Mouse (Mus musculus): ENCODE data around the gene Uhrf1bp1l. TPM values are rescaled to one million over a fixed set of nuclear protein-coding genes. Genes with fewer than 3 reads are reported as not detected.

Gene Uhrf1bp1l
- 63.1 TPM for polyA plus RNA-seq (2017; shearing (Covaris generic))

DNA sequence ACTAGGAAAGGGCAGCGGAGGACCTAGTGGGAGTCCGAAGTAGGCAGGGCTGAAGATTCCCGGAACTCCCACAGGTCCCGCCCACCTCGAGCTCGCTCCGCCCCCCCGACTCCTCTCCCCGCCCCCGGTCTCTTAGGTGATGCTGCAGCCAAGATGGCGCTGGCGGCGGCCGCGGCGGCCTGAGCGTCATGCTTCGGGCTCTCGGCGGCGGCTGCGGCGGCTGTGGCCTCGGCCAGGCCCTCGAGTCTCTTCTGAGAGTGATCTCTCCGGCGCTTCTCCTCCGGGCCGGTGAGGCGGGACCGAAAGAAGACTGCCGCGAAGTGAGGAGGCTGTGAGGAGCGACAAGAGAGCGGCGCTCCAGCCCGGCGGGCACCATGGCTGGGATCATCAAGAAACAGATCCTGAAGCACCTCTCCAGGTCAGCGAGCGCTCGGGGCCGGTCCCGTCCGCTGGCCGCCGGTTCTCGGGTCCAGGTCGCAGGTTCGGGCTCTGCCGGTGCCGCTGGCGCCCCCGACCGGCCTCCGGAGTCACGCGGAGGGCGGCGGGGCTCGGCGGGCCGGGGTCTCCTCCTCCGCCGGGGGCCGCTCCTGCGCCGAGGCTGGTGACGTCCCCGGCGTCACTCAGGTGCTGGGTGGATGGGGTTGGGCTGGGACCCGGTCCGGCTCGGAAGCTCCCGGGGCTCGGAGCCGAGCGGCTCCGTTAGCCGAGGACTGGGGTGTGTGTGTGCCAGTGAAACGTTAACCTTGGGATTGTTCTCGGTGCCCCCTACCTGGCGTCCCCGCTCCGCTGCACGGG, at the start of gene Uhrf1bp1l:
Gene Uhrf1bp1l (plus strand): TSS at position 121 of the 795 bp plus-strand sequence.

GRCm38 (mm10) chr10:89732001-89732794, 12.6 kb upstream of the Uhrf1bp1l start, which contains the start of gene Actr6:
Gene Actr6, minus strand, starts transcription at chr10:89732295.

Other genes with a start within 250 kb of the Uhrf1bp1l start
- gene Nr1h4, start 211.4 kb upstream of the Uhrf1bp1l start, polyA plus RNA-seq (2017; shearing (Covaris generic)) = not detected
- not detected for gene Slc17a8, start 123.7 kb upstream of the Uhrf1bp1l start, polyA plus RNA-seq (2017; shearing (Covaris generic))
- gene Scyl2, start 58.7 kb upstream of the Uhrf1bp1l start, polyA plus RNA-seq (2017; shearing (Covaris generic)) = 30.6 TPM
- 18.6 TPM for gene Actr6, start 12.7 kb upstream of the Uhrf1bp1l start, polyA plus RNA-seq (2017; shearing (Covaris generic))
- 0.21 TPM for gene Anks1b, start 128.5 kb downstream of the Uhrf1bp1l start, polyA plus RNA-seq (2017; shearing (Covaris generic))